Mouse (Mus musculus): ENCODE data around the gene Wdr18.

Gene Wdr18

GRCm38 (mm10) chr10:79997034-79997760, 37.2 kb downstream of the Wdr18 start:
- DNase-seq (ENCODE audit: low spot score in 2 of 2), result peak; percentile 66 to 84

GRCm38 (mm10) chr10:79997819-79998218, 37.9 kb downstream of the Wdr18 start:
- DNase-seq (ENCODE audit: low spot score in 2 of 2), result peak in 1 of 2 experiments; percentile 57

- no peak for DNase-seq (ENCODE audit: low spot score in 2 of 2)
These were observed 42.0 kb downstream of the Wdr18 start for GRCm38 (mm10) chr10:80001945-80002344.

- no peak for DNase-seq (ENCODE audit: low spot score in 2 of 2)
These were observed 42.9 kb downstream of the Wdr18 start for GRCm38 (mm10) chr10:80002829-80003228.

- peak in 1 of 2 experiments; percentile 56 for DNase-seq (ENCODE audit: low spot score in 2 of 2)
These were observed 43.7 kb downstream of the Wdr18 start for GRCm38 (mm10) chr10:80003374-80004232.

- DNase-seq (ENCODE audit: low spot score in 2 of 2), result no peak
These were observed 44.3 kb downstream of the Wdr18 start for GRCm38 (mm10) chr10:80004233-80004705.

- no peak for DNase-seq (ENCODE audit: low spot score in 2 of 2)
These were observed 51.8 kb downstream of the Wdr18 start for GRCm38 (mm10) chr10:80011740-80012139.

- DNase-seq (ENCODE audit: low spot score in 2 of 2), result no peak
These were observed 53.7 kb downstream of the Wdr18 start for GRCm38 (mm10) chr10:80013609-80014008.

GRCm38 (mm10) chr10:80014484-80015290, 54.7 kb downstream of the Wdr18 start:
- DNase-seq (ENCODE audit: low spot score in 2 of 2), result no peak

- DNase-seq (ENCODE audit: low spot score in 2 of 2), result no peak
These were observed 55.6 kb downstream of the Wdr18 start for GRCm38 (mm10) chr10:80015583-80015982.

GRCm38 (mm10) chr10:80016511-80016910, 56.6 kb downstream of the Wdr18 start, which contains the start of gene Arhgap45:
Gene Arhgap45, plus strand, starts transcription at chr10:80016653.
- DNase-seq (ENCODE audit: low spot score in 2 of 2), result peak in 1 of 2 experiments; percentile 67

- DNase-seq (ENCODE audit: low spot score in 2 of 2), result no peak
These were observed 57.0 kb downstream of the Wdr18 start for GRCm38 (mm10) chr10:80016931-80017330.

- peak; percentile 51 to 66 for DNase-seq (ENCODE audit: low spot score in 2 of 2)
These were observed 57.4 kb downstream of the Wdr18 start for GRCm38 (mm10) chr10:80017361-80017760.

- DNase-seq (ENCODE audit: low spot score in 2 of 2), result no peak
These were observed 57.8 kb downstream of the Wdr18 start for GRCm38 (mm10) chr10:80017771-80018170.

- DNase-seq (ENCODE audit: low spot score in 2 of 2), result peak; percentile 59 to 70
These were observed 58.9 kb downstream of the Wdr18 start for GRCm38 (mm10) chr10:80018739-80019297.

- peak; percentile 47 to 62 for DNase-seq (ENCODE audit: low spot score in 2 of 2)
These were observed 59.6 kb downstream of the Wdr18 start for GRCm38 (mm10) chr10:80019471-80020131.

Measured in heart, adult 9 months (tissue).